Mouse (Mus musculus) lung, postnatal 4 days (tissue): ENCODE measurements around the gene Snx32.

Experiments
- DNase-seq, 2 experiments: peaks; one replicate each; pipeline ENCODE4 v3.0.0; 2021

Gene Snx32

DNA sequence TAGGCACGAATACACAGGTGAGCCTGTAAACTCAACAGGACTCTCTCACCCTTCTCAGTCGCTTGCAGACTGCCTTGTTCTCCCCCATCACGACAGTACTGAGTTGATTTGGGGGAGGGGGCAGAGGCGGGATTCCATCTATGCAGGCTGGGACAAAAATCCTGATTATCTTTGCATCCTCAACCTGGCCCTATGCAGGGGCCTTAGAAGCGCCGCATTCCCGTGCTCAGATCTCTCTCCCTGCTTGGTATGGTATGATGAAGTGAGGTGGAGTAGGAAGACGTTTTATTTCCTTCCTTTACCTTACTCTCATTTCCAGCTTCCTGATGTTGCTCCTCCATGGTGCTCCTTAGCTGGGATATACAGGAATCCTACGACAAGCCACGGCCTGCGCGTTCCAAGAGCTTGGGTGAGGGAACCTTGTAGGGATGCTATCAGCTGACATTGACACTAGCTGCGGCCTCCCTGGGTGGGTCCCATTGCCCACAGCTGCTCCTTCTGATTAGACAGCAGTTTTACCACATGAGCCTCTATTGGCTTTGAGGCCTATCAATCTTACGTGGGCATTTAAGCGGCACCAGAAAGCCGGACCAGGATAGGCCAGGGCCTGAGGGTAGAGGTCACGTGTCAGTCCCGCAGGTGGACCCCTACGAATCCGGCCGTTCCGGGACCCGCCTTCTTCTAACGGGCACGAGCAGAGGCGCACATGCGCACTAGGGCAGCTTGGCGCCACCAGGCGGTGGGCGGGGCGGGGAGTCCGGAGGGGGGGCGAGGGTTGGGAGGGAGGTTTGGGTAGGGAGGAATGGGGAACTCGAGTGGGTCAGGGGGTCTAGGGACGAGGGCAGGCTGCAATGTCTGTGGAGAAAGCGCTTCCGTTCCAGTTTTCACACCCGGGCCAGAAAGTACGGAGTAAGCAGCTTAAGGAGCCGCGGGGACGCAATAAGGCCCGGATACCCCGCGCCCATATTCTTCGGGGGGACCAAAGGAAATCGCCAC lies at the start of gene Snx32:
Snx32 (minus strand) TSS at position 508 of the 996 bp plus-strand sequence.
- peak; percentile 97 to 99 for DNase-seq

- DNase-seq = peak in 1 of 2 experiments; percentile 25
Observed at GRCm38 (mm10) chr19:5559631-5560456, 49.5 kb upstream of the Snx32 start.

DNA sequence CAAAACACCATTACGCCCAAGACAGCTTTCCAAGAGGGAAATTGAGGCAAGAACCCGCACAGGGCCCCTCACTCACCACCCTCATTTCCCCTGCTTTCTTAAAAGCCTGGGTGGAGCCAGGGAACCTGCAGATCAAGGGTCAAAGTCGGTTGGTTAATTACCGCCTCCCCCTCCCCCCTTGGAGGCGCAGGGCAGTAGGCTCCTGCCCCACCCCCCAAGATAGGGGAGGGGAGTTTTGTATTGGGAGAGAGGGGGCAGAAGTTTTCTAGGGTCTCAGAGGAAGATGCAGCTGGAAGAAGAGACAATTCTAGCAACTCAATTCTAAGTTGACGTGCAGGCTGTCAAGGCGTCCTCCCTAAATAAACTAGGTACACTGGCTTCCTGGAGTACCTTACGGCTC lies 48.9 kb upstream of the Snx32 start:
- DNase-seq = no peak

DNA sequence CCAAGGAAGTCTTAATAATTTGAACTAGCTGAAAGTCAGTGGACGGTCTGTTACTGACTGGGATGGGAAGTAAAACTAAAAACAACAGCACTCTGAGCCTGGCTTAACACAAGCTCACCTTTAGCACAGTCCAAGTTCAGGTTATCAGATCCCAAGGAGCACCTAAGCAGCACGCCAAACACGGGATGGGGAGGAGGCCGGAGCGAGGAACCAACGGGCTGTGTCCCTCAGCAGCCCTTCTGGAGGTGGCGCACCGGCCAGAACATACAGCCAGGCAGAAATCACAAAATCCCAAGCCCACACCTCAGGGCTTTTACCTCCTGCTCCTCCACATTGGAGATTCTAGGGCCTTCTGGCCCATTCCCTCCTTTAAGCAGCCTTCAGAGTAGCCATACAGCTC lies 48.4 kb upstream of the Snx32 start:
- no peak for DNase-seq

DNA sequence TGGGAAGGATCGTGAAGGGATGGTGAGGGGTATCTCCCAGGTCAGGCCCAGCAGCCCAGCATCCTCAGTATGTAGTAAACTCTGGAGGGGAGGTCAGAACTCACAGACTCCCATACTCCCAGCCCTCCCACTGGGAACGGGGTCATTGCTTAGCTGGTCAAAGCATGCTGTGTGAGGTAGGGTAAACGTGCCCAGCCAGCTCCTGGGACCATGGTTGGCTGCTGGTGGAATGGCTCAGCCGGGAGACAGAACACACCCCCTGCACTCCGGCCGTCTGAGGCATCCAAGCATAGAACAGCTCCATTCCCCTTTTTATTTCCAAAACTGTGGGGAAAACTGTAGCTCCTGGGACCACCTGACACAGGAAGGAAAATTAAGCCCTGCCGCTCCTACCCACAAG lies 47.8 kb upstream of the Snx32 start:
- DNase-seq = no peak

DNA sequence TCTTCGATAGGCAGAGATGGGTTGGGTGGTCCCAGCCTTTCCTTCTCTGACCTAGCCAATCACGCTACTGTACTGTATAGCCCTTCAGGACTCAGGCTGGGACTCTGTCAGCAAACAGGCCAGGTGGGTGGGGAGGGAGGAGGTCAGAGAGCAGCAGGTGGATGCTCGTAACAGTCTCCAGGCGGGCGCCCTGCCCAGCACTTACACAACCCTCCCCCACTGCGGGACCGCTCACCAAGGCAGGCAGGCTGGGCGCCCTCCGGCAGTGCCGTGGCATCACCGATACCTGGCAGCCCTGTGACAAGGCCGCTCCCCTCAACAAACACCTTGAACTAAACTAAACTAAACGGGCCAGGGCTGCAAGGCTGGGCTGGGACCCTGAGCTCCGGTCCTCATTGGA lies 43.9 kb upstream of the Snx32 start:
- DNase-seq = peak; percentile 34 to 60

DNA sequence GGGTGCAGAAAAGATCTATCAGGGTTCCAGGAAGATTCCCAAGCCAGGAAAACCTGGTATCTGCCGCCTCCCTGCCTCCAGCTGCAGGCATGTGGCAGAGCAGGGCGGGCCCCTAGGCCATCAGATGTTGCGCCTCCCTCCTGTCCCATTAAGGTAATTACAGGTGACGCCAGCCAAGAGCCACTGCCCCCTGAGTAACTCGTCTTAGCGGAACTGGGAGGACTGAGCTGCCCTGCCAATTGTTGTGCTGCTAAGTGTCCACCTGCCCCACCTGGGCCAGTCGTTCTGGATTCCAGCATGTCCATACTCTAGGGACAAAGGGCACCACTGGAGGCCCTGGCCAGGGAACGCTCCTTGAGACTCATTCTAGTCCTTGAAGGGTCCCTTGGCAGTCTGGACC lies 43.5 kb upstream of the Snx32 start:
- DNase-seq = no peak

DNA sequence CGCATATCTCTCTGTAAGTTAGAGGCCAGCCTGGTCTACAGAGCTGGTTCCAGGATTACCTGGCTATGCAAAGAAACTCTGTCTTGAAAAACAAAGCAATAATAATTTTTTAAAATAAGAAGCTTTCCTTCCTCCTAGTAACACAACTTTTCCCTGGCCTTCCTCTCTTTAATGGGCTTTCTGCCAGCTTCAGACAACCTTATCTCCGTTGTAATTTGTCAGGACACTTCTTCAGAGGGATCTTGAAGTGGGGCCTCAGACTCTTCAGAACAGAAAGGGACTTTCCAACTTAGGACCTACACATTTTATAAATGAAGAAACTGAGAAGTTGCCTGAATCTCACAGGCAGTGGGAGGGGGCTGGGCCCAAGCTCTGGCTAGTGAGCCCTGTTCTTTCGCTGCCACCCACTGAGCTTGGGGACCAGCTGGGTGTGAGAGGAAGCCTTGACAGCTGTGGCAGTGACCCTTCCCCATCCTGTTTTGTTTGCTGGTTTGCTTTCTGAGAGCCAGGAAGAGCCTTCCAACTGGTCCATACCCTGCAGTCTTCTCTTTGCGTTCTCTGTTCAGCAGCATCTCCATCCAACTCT lies 37.2 kb upstream of the Snx32 start:
- DNase-seq = no peak

DNA sequence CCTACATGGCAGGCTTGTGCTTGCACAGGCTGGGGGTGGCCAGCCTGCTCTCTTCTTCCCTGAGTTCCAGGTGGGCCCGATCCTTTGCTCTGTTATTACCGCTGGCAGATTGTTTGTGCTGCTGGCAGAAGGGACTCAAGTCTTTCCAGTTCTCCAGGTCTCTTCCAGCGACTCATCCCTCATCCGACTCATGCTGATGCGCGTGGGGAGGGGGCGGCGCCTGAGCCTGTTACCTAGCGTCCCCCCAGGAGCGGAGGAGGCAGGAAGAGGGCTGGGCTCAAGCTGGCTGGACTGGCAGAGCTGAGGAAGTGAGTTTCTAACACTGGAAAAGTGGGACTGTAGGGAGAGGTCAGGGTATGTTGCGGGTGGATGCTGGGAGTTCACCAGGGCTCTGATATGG lies 33.7 kb upstream of the Snx32 start:
- DNase-seq = no peak

DNA sequence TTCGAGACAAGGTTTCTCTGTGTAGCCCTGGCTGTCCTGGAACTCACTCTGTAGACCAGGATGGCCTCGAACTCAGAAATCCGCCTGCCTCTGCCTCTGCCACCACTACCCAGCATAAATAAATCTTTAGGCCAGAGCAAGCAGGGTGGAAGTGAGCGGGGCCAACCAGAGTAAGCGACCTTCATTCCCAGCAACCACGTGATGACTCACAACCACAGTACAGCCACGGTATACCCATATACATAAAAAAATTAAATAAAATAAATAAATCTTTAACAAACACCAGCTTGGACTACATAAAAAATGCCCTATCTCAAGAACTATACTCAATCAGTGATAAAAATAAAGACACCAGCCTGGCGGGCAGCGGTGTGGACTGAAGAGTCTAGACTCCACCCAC lies 33.0 kb upstream of the Snx32 start:
- DNase-seq = no peak

DNA sequence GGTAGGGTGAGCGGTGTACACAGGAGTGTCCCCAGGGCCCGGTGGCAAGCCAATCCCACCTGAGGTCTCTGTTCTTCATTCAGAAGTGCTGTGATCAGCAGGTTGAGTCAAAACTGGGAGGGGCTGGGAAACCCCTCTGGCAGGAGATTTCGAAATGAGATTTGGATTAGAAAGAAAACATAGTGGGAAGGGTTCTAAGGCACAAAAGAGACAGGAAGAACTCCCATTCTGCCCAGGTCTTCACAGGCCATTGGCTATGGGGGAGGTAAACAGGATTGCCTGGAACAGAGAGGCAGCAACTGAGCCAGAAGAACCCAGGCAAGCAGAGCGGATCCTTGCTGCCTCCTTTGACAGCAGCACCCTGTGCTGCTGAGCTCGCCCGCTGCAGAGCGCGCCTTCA lies 28.4 kb upstream of the Snx32 start:
- no peak for DNase-seq

GRCm38 (mm10) chr19:5532520-5532919 lies 22.2 kb upstream of the Snx32 start:
- DNase-seq = no peak

DNA sequence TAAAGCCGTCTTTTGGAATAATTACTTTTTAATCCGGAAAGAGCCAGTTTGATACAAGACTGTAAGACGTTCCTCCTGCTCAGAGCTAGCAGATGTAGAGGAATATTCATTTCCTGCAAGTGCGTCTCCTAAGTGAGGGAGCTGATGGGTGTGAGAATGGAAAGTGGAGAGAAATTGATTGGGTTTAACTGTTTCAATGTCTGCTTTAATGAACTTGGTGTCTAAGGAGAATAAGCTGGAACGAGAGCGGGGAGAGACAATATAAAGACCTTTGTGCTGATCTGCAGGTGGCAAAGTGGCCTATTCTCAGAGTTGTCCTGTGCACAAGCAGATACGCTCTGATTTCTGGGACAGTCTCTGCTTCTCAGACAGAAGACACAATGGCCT lies 19.8 kb upstream of the Snx32 start:
- no peak for DNase-seq

DNA sequence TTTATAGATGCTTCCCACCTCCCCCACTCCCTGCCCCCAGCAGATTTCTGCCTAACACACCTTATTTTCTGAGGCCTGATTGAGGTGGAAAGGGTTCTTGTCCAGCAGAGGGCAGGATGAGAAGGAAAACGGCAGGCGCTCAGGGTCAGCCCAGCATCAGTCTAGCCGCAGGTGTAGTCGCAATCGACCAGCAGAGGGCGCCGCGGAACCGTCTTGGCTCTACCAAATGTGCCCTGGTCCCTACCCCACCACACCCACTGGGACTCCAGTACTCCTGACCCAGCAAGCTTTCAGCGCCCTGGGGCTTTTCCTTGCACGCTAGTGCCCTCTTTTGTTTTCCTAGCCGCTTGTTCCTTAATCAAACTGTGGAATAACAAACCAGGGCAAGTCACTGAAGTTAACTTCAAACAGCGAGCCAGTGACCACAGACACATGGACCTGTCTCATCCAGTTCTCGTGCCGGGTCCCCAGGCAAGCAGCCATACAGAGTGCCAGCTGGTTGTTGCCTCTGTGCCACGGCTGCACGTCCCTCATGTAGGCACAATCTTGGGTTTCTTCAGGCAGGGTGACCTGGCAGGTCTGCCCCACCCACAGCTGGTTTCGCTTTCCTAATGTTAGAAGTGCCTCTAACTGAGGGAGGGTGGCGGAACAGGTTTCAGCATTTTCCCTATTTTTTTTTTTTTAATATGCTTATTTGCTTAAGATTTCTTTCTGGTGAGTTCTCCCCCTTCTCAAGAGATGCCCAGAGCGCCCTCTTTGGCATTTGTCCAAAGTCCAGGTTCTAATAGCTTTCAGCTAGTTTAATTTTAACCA lies 19.2 kb upstream of the Snx32 start:
- DNase-seq = peak; percentile 95 to 98

DNA sequence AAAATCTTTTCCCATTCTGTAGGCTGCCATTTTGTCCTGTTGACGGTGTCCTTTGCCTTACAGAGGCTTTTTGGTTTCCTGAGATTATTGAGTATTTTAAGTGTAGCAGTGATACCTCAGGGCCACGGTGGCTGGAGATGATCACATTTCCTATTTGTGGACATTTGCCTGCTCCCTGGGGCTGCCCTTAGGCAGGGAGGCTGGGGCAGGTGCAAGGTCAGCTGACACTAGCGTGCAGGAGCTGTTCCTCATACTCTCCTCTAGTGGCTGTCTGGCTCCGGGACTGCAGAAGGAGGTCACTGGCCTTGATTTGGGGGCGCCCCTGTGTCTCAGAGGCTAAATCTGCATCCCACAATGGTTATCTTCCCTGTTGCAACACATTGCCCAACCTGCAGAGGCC lies 14.9 kb upstream of the Snx32 start:
- no peak for DNase-seq

DNA sequence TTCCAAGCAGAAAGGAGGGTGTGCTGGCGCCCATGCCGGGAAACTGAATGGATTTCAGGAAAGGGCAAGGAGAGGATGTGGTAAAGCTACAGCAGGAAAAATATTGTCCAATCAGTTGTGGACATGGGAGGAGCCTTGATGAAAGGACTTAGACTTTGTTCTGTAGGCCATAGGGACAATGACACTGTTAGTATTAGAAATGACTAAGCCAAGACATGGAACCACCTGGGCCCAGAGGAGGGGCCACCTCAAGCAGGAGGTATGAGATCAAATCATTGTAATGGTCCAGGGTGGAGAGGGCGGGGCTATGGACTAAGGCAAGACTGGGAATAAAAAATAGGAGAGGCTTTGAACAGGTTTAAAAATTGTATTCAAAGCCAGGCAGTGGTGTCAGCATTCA lies 8.4 kb upstream of the Snx32 start:
- no peak for DNase-seq

DNA sequence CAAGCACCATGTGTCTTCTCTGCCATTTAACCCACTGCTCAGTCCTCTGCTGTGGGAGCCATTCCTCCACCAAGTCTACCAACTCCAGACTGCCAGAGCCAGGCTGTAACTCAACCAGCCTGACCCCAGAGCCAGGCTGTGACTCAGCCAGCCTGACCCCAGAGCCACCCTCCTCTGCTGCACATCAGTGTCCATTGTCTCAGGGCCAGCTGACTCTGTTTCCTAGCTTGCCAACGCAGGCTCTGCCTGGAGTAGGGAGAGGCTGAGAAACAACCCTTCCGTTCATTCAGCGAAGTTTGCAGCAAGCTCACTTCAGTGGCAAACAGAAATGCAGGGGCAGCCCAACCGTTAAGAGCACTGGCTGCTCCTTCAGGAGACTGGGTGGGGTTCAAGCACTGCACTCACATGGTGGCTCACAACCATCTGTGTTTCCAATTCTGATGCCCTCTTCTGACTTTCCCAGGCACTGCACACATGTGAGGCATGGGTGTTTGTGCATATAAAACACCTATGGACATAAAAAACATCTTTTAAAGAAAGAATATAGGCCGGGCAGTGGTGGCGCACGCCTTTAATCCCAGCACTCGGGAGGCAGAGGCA lies 6.7 kb upstream of the Snx32 start:
- no peak for DNase-seq

DNA sequence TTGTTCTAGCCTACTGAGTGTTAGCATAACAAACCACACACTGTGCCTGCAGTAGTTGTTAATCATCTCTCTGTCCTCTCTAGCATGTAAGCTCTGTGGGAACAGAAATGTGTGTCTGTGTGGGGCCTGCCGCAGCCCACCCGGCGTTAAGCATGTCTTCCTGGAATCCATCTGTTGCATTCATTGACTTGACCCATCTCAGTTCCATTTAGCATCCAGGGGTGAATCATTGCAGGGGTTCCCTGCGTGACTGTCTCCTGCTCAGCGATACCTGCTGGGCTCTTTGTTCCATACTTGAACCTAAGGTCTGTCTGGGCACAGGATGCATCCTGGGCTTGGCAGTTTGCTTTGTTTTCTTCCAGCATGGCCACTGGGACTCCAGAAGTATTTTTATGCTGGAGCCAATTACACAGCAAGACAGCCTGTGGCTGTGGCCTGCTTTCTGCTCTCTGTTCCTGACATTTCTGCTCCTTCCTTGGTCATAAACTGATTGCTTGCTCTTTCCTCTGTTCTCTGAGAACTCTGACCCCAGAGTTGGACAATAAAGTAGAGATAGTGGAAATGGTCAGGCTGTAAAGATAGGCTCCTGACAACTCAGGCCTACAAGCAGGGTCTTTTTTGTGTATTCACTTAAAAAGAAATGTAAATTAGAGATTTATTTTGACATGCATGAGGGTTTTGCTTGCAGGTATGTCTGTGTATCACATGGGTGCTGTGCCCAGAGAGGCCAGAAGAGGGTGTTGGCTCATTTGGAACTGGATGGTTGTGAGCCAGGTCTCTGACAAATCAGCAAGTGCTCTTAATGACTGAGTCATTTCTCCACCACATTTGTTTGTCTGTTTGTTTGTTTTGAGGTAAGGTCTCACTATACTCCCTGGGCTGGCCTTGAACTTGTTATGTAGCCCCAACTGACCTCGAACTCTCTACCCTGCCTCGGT lies 5.8 kb upstream of the Snx32 start:
- no peak for DNase-seq

DNA sequence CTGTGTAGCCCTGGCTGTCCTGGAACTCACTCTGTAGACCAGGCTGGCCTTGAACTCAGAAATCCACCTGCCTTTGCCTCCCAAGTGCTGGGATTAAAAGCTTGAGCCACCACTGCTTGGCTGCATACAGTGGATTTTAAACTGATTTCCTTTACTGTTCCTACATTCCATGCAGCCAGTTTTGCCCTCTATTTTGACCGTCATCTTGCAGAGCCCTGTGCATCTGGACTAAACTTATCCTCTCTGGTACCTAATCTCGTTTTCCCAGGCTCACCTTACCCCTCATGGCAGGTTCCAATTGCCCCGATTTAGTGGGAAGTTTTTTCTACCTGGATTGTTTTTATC lies 2.6 kb upstream of the Snx32 start:
- DNase-seq = no peak

- DNase-seq = no peak
Observed at GRCm38 (mm10) chr19:5512091-5513004, 2.0 kb upstream of the Snx32 start.
